Mouse (Mus musculus) testis, adult 2 months (tissue): ENCODE measurements around the gene Nudt4.

ENCODE experiments used
- CTCF ChIP-seq: fragments of 200-500 bp; IDR thresholded peaks from 2 replicates; pipeline ENCODE4 v1.5.1; 2012; ENCODE audit warnings: low read depth, mild to moderate bottlenecking, inconsistent platforms, low read length, moderate library complexity; ENCODE audit not compliant: control insufficient read depth, insufficient read depth, insufficient replicate concordance
- POLR2A ChIP-seq: fragments of 200-500 bp; IDR thresholded peaks from 2 replicates; pipeline ENCODE4 v1.6.1; 2012; ENCODE audit warnings: low read depth, mild to moderate bottlenecking, inconsistent platforms, low read length, moderate library complexity; ENCODE audit not compliant: control insufficient read depth

DNA sequence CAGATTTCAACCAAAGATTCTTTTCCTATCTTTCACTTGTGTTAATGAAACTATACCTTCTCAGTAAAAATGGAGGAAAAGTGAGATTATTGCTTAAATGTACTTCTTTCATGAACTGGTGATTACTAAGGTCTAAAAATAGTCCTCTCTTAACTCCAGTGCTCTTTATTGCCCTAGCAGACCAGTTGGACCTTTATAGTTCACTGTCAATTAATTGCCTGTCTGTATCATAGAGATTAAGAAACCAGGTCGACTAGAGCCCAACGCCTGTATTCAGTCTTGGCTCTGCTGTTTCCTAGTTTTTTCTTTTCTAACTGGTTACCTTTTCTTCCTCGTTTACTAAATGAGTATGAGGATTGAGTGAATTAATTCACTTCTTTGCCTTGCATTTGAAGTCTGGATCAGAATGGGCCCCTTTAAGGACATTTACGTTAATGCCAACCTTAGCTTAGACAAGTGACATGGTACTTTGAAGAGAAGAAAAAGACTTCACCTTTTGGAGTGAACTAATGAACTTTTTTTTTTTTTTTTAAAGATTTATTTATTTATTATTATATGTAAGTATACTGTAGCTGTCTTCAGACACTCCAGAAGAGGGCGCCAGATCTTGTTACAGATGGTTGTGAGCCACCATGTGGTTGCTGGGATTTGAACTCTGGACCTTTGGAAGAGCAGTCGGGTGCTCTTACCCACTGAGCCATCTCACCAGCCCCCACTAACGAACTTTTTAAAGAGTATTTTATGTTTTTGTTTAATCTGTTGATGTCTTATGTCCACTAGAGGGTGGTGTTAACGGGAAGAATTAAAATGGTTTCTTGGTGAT lies 28.3 kb downstream of the Nudt4 start:
- TF ChIP-seq POLR2A (no peak), CTCF (no peak)
